Mouse (Mus musculus) liver, adult 2 months (tissue): ENCODE results near the gene Nrip1. TPM values are rescaled to one million over a fixed set of nuclear protein-coding genes. Genes with fewer than 3 reads are reported as not detected.

Experiments
- DNase-seq: peaks from one replicate; pipeline ENCODE4 v3.0.0-alpha.2; 2011; ENCODE audit warnings: low read depth, low spot score; ENCODE audit errors: extremely low read depth
- H3K27ac ChIP-seq: fragments of 200-500 bp; replicated peaks from 2 replicates; pipeline ENCODE4 v1.5.1; 2012; ENCODE audit warnings: low read depth, mild to moderate bottlenecking, control low read depth, inconsistent platforms, low read length; ENCODE audit not compliant: insufficient read depth
- H3K27me3 ChIP-seq: fragments of 200-500 bp; 2 replicates; pipeline ENCODE4 v1.6.1; 2012; ENCODE audit warnings: mild to moderate bottlenecking, moderate library complexity, low read length, inconsistent platforms; ENCODE audit not compliant: control insufficient read depth, insufficient read depth
- H3K36me3 ChIP-seq: fragments of 200-500 bp; 2 replicates; pipeline ENCODE4 v1.6.1; 2012; ENCODE audit warnings: low read length, inconsistent platforms; ENCODE audit not compliant: control insufficient read depth, insufficient read depth
- H3K4me1 ChIP-seq: fragments of 200-500 bp; 2 replicates; pipeline ENCODE4 v1.6.1; 2011; ENCODE audit warnings: low read length; ENCODE audit not compliant: control insufficient read depth, insufficient read depth
- H3K4me3 ChIP-seq: fragments of 200-500 bp; 2 replicates; pipeline ENCODE4 v1.5.1; 2011; ENCODE audit warnings: low read depth, mild to moderate bottlenecking, control low read depth, low read length, moderate library complexity; ENCODE audit not compliant: insufficient read depth
- H3K79me2 ChIP-seq: fragments of 200-500 bp; 2 replicates; pipeline ENCODE4 v1.6.1; 2012; ENCODE audit warnings: inconsistent platforms, mild to moderate bottlenecking, low read length, moderate library complexity; ENCODE audit not compliant: control insufficient read depth, insufficient read depth
- H3K9ac ChIP-seq: fragments of 200-500 bp; 2 replicates; pipeline ENCODE4 v1.6.1; 2012; ENCODE audit warnings: low read depth, mild to moderate bottlenecking, control low read depth, inconsistent platforms, low read length
- CTCF ChIP-seq: fragments of 200-500 bp; IDR thresholded peaks from 2 replicates; pipeline ENCODE4 v1.5.1; 2011; ENCODE audit warnings: low read depth, low read length, control low read depth
- POLR2A ChIP-seq: fragments of 200-500 bp; IDR thresholded peaks from 2 replicates; pipeline ENCODE4 v1.6.1; 2011; ENCODE audit warnings: low read length, control low read depth; ENCODE audit not compliant: insufficient read depth; ENCODE audit errors: extremely low read depth
- WGBS: fragments of 180-500 bp; shearing (Covaris S2); methylation state at CpG from one replicate; pipeline ENCODE4 v1.1.7; 2018; 5-methylcytosine and 5-hydroxymethylcytosine counted together
- polyA plus RNA-seq: library from polyadenylated mRNA; depleted of rRNA; stranded (reverse); fragments of >200 nt; gene quantifications from 2 replicates; pipeline ENCODE4 v1.2.3, GENCODE M21; 2012
- total RNA-seq: library from RNA; depleted of rRNA; stranded (reverse); fragments of >200 nt; gene quantifications from 2 replicates; pipeline ENCODE4 v1.2.3, GENCODE M21; 2014

The Nrip1 gene
- total and polyA plus RNA-seq, 2 experiments: 2.9 to 8.9 TPM

DNA sequence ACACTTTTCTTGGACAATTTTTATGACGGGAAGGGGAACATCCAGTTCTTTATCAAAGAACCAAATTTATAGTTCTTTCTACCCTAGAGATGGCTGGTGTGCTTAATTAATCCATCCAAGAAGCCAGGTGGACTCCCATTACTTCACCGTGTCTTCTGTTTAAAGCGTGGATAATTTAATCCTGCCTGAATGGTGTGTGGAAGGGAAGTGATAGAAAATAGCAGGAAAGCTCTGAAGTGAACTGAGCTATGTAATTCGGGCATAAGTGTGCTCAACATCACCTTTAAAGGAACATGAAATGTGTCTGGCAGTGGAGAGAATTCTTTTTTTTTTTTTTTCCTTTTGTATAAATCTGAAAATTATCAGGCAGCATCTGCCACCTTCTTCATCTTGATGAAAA is 12.4 kb upstream of the Nrip1 start:
- Histone ChIP-seq H3K36me3 (no peaks in the 10 kb centered on the region), H3K4me3 (no peak overlapping the region), H3K27ac (no peak overlapping the region), H3K4me1 (peaks cover 2% of the 10 kb centered on the region; the same call in 1 of the 2 replicates), H3K27me3 (no peaks in the 10 kb centered on the region), H3K79me2 (no peaks in the 10 kb centered on the region), H3K9ac (no peak overlapping the region)
- 93% methylated on average over 4 of the region's 4 CpGs for WGBS
- DNase-seq: no peak
- TF ChIP-seq POLR2A (no peak), CTCF (no peak)

DNA sequence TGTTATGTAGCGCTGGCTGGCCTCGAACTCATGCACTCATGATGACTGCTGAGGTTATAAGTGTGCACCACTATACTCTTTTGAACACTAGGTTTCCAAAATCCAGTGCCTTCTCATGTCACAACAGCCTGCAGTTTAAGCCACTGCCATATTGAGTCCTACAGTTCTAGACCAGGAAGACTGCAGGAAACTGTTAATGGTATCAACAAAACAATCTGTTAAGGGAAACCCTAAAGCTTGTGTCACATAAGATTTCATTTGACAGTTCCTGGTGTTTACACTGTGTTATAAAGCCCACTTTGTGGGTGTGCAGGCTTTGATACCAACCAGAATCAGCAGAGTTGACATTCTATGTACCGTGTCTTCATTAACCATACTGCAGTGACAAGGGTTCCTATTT is 3.6 kb upstream of the Nrip1 start:
- 99% methylated on average over 3 of the region's 3 CpGs for WGBS
- TF ChIP-seq CTCF (no peak), POLR2A (no peak)
- Histone ChIP-seq H3K4me1 (no peaks in the 10 kb centered on the region), H3K27ac (no peak overlapping the region), H3K4me3 (no peak overlapping the region), H3K36me3 (no peaks in the 10 kb centered on the region), H3K9ac (no peak overlapping the region), H3K79me2 (0 out of 2 replicates have a peak, but pooled peaks cover 2% of the 10 kb centered on the region), H3K27me3 (no peaks in the 10 kb centered on the region)
- no peak for DNase-seq

DNA sequence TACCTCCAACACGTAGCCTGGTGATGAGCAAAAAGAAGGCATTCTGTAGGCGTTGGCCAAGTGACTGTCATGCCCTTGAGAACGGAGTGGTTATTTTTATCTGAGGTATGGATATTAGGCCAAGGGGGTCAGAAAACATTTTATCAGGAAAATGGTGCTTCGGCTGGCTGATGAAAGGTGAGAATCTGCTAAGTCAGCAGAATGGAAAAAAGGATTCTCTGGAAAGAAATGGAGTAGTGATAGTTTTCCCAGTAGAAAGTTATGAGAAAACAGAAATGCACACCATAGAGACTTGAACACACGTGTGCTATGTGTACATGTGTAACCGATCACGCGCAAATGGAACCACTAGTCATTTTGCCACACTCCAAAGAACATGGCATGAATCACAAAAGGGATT is 3.0 kb upstream of the Nrip1 start:
- 97% methylated on average over 8 of the region's 8 CpGs for WGBS
- Histone ChIP-seq H3K36me3 (no peaks in the 10 kb centered on the region), H3K4me3 (no peak overlapping the region), H3K27ac (no peak overlapping the region), H3K79me2 (0 out of 2 replicates have a peak, but pooled peaks cover 3% of the 10 kb centered on the region), H3K27me3 (no peaks in the 10 kb centered on the region), H3K9ac (no peak overlapping the region), H3K4me1 (no peaks in the 10 kb centered on the region)
- no peak for TF ChIP-seq POLR2A
- no peak for DNase-seq

DNA sequence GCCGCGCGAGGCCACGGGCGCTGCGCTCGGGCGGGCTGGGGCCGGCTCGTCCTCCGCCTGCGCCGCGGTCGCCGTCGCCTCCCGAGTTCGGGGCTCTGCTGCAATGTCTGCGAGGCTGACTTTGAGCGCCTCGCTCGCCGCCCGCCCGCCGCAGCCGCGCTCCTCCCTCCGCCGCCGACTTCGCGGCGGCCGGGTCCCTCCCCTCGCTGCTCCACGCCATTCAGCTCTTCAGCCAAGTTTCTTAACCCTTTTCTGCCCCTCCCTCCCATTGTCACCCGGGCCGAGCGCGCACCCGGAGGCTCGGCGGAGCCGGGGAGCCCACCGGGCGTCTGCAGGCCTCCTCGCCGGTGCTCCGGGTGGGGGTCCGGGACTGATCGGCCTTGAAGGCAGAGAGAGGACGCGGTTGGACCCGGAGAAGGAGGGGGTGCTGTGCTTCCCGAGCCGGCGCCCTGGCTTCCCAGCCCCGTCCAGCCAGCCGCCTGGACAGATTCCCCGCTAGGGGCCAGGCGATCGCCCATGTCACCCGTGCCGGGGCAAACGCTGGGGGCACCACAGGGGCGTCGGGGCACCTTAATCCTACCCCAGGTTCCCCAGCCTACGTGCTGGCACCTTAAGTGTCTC is 576 bp downstream of the Nrip1 start:
- peak; percentile 73 for DNase-seq
- TF ChIP-seq POLR2A: peak; percentile 89
- TF ChIP-seq CTCF: peak; percentile 57
- Histone ChIP-seq H3K9ac (peak overlapping the region; percentile 99), H3K36me3 (no peaks in the 10 kb centered on the region), H3K4me1 (peaks cover 9% of the 10 kb centered on the region; the same call in 1 of the 2 replicates), H3K27me3 (no peaks in the 10 kb centered on the region), H3K79me2 (peaks cover 16% of the 10 kb centered on the region), H3K4me3 (peak overlapping the region; percentile 76), H3K27ac (peak overlapping the region; percentile 95)
- 3% methylated on average over 68 of the region's 70 CpGs for WGBS

DNA sequence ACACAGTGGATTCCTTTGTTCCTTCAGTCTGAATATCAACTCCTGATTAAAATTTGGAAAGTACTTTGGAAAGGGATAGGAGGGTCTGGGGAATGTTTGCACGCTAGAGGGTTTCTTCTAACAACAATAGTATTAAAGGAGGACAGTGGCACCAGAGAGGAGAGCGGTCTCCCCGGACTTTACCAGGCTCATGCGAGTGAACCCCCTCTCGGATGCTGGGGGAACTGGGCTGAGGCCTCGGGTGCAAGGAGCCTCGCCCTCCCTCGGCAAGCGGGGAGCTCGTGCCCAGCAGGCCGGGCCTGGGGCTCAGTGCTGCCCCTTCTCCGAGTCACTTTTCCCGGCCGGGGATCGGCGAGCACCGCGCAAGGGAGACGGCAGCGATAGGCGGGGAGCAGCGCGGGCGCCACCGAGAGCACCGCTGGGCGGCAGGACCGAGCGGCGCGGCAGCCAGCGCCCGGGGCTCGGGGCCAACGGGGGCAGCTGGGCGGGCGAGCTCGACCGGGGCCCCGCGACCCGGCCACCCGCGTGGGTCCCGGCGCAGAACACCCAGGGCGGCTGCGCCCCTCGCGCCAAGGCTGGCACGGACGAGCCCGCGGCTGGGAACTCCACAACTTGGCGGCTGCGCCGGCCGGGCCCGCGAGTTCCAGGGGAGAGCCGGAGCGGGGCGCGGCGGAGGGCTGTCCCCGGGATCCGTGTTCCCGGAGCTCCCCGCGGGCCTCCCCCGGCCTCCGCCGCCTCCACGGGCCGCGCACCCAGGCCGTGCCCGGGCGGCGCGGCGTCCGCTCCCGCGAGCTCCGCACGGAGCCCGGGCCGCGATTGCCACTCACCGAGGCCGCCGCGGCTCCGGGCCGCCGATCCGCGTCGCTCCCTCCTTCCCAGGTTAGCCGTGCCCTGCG is 1.3 kb downstream of the Nrip1 start:
- DNase-seq: no peak
- Histone ChIP-seq H3K27me3 (no peaks in the 10 kb centered on the region), H3K9ac (peak overlapping the region; percentile 99), H3K27ac (peak overlapping the region; percentile 95), H3K79me2 (peaks cover 16% of the 10 kb centered on the region), H3K36me3 (no peaks in the 10 kb centered on the region), H3K4me1 (peaks cover 13% of the 10 kb centered on the region), H3K4me3 (peak overlapping the region; percentile 76)
- WGBS: 2% methylated on average over 94 of the region's 102 CpGs
- TF ChIP-seq CTCF (0 out of 2 replicates have a peak, but pooled peaks have one; percentile 1), POLR2A (no peak)

DNA sequence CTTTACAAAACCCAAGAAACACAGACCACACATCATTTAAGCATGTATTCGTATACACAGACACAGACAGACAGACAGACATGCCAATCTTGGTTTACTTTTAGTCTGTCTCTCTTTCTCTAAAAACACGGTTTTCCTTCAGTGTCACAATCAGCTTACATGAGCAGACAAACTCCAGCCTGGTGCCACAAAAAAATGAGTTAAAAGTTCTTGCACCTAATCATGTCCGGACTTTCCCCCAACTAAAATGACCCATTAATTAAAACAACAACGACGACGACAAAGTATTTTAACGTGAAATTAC is 2.1 kb downstream of the Nrip1 start:
- no peaks in the 10 kb centered on the region for H3K27me3 ChIP-seq
- H3K36me3 ChIP-seq: no peaks in the 10 kb centered on the region
- under 1% methylated on average over 7 of the region's 7 CpGs for WGBS
- TF ChIP-seq CTCF (no peak), POLR2A (no peak)
- peaks cover 18% of the 10 kb centered on the region for H3K4me1 ChIP-seq
- H3K4me3 ChIP-seq: peak overlapping the region; percentile 76
- no peak overlapping the region for H3K27ac ChIP-seq
- H3K79me2 ChIP-seq: peaks cover 22% of the 10 kb centered on the region
- DNase-seq: no peak
- peak overlapping the region; percentile 99; the same call in 1 of the 2 replicates for H3K9ac ChIP-seq
